ENCODE assay signal across 1 mouse cellular context in genomic region chr11:108079454-108079853, GRCm38 (mm10).
A peak's percentile ranks its signal among the peaks of the same experiment; 100 is the strongest.
TF ChIP-seq lines count a peak whose summit lies in the region.

No protein-coding gene starts in this region.

TF ChIP-seq in MEL, 35 proteins besides CTCF, POLR2A, EP300 and RAD21 (continued from another document):
- peak; percentile 39; the same call in 1 of the 2 replicates for TF ChIP-seq ETS1 (IDR thresholded peaks at IDR 0.05; ENCODE audit: low read depth, low read length)
- TF ChIP-seq ZKSCAN1 (IDR thresholded peaks at IDR 0.05; ENCODE audit: low read depth, low read length), result no peak
